Mouse (Mus musculus) gastrocnemius, postnatal 4 days (tissue): Measurements from ENCODE around the gene Kcnip4. TPM values are rescaled to one million over a fixed set of nuclear protein-coding genes. Genes with fewer than 3 reads are reported as not detected.
A peak's percentile ranks its signal among the peaks of the same experiment; 100 is the strongest.

Experiments
- DNase-seq, 2 experiments: peaks; one replicate each; pipeline ENCODE4 v3.0.0; 2021 to 2022; ENCODE audit warnings: low spot score in 2 of 2, mixed read lengths in 2 of 2
- total RNA-seq, 2 experiments: library from RNA; stranded (reverse); gene quantifications; 2 replicates each; pipeline ENCODE4 v1.2.3; 2021

The Kcnip4 gene
- total RNA-seq, 2 experiments from 2014 or later, result 0.65 to 0.74 TPM

GRCm38 (mm10) chr5:48606916-48607315 is 917.8 kb downstream of the Kcnip4 start:
- DNase-seq, result no peak

- no peak for DNase-seq
These were observed 918.4 kb downstream of the Kcnip4 start for GRCm38 (mm10) chr5:48606281-48606680.

DNA sequence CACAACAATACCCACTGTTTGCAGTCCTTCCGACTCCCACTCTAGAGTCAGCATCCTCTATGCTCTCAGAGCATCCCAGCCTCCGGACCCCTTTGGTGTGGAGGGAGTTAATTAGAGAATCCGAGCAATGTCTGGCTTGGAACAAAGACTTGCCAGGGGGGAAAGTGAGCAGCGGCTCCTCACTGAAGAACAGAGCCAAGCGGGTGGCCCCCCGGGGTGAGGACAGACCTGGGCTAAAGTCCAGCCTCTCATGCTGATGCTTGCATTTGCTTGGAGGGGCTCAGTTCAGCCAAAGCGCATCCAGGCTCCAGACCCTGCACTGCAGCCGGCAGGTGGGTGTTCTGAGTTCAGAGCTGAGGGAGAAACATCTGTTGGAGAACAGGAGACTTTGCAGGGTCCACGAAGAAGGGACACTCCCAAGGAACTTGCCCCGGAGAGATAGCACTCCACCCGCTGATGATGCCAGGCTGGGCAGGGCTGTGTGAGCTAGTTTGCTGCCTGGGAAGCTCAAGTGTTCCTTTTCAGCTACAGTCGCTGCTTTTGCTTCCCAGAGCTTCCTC is 925.1 kb downstream of the Kcnip4 start:
- DNase-seq, result peak in 1 of 2 experiments; percentile 12

- no peak for DNase-seq
These were observed 936.7 kb downstream of the Kcnip4 start for GRCm38 (mm10) chr5:48588014-48588413.

- no peak for DNase-seq
These were observed 941.3 kb downstream of the Kcnip4 start for GRCm38 (mm10) chr5:48583431-48583830.

DNA sequence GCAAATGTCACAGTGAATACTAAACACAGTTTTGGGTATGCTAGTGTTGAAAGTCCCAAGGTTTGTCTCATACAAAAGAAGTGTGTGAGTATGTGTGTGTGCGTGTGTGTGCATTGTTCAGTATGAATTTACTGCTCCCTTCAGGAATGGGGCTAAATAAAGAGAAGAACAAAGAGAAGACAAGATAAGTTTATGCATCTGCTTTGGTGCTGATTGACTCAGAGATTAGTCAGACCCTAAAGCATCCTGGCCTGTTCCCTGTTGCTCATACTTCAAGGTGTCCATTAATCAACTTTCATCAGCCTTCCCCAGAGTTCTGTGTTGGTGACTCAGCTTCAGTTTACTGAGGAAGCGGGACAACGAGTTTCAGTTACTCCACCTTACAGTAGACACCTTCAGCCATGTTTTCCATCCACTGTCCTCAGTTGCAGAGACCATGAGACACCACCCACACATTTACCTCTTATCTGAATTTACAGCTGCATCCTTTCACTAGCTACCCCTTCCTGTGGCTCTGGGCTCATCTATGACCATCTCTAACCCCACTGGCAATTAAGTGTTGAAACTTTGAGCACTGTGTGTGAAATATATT is 960.6 kb downstream of the Kcnip4 start:
- DNase-seq, result no peak

DNA sequence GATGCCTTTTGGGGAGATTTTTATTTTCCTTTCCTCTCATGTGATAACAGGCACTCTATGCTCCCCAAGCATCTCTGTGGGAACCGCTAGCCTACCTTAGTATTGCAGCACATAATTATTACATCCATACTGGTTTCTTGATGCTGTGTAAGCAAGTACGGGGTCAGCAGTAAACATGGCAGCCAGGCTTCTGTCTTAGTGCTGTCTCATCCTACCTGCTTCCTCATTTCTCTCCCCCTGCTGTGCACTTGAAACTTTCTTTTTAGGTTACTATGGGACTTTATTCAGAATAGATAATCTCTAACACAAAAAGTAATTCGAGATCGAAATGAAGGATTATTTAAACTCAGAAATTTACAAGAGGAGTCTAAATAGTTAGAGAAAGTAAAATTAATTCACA is 973.0 kb downstream of the Kcnip4 start:
- DNase-seq, result no peak

DNA sequence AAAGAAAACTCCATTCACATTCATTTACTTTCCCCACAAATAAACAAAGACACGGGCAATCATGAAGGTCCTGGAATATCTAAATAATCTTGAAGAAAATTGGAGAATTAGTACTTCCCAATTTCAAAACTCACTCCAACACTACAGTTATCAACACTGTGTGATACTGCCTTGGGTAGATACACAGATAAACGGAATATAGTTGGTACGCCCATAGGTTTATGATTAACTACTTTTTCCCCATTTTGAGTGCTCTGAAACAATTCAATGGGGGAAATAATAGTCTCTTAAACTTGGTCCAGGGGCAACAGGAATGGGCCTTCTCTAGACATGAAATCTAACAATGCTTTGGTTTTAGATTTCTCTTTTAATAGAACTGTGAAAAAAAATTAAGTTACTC is 978.9 kb downstream of the Kcnip4 start:
- no peak for DNase-seq

DNA sequence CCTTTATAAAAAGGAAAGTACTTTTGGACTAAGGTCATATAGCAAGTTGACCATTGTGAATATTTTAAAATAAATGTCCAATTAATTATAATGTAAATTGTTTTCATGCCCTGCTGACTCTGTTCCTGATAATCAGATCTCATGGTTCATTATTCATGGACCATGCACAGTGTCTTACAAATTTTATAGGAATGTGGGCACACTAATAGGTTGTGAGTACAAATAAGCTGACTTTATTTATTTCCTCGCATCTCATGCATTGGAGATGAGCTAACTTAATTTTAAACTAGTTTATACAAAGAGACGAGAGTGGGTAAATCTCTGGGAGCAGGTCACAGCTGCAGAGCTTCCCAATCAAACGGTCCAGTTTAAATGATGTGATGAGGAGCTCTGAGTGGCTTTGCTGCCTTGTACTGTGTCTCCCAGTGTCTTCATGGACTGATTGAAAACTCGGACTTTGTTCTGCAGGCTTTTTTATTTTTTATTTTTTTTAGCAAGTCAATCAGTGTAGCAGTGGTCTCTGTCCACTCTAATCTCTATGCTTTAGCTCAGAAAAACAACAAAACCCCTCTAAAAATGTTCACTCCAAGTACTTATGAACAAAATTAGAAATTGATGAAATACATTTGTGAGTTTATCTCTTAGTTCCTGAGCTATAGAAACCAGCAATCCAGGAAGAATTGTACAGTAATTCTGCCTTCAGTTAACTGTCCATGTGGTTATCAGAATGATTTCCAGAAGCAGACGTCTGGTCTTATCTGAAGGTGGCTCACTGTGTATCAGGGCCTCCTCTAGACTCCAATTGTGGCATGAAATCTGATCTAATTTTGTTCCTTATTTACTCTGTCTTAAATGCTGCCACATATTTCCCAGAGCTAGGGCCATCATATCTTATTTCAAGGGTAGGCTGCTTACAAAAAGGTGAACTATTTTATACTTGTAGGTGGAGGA is 979.6 kb downstream of the Kcnip4 start:
- DNase-seq, result no peak

DNA sequence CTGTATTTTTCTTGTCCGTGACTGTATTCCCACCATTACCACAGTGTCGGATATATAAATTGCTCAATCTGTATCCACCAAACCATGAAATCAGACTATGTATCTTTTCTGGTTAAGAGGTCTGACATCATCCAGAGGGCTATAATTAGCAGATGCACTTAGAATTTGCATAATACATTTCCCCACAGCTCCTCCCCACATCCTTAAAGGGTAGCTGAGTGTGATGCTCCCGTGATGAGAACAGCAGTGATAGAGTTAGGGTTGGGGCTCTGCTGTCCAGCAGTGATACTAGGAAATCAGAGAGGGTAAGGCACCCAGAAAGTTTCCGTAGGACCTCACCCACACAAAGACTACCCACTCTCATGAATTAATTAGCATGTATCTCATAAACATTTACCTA is 1006.7 kb downstream of the Kcnip4 start:
- DNase-seq, result no peak

DNA sequence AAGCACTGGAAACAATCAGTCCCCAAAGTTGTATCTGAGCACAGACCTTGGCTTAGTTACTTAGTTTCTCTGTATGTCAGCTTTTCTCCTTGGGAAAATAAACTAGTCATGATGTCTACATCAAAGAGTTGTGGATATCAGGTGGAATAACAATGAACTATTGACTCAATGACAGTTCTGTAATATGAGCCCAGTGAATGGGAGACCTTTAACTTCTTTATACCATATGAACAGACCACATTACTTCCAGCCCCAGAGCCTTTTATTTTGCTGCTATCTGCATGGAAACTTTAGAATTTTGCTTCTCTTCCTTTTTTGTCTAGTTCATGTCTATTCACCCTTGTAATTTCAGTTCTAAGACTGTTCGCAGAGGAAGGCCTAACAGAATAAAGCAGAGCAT is 1011.4 kb downstream of the Kcnip4 start:
- DNase-seq, result no peak

DNA sequence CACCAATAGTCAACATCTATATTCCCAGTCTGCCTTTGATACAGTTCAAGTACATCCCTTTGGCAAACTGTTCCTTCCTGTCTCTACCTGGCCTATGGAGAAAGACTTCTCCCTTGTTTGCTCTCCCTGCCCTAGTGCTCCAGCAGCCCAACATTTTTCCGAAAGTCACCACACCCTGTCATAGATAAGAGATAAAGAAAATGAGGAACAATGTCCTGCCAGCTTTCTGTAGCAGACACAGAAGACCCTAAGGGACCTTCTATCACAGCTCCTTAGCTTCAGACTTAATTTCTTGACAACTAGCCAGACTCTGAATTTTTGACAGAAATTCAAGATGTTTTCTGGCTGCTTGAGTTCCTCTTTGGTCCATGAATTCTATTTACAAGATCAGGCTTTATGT is 1013.4 kb downstream of the Kcnip4 start:
- no peak for DNase-seq

DNA sequence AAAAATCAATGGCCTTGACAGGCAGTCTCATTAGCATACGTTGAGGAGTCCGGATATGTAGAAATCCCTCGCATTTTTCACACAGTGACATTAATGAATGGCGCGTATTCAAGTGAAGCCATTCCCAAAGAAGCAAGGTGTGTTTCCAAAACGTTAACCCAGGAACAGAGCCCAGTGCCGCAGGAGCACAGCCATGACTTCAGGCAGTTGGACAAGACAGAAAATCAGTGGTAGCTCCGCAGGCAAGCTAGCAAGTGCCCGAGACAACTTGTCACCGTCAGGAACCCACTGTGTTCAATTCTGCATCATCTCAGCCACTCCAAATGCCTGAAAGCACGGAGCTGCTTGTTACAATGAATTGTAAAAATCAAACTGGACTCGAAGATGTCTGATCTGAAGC is 1014.5 kb downstream of the Kcnip4 start:
- no peak for DNase-seq

DNA sequence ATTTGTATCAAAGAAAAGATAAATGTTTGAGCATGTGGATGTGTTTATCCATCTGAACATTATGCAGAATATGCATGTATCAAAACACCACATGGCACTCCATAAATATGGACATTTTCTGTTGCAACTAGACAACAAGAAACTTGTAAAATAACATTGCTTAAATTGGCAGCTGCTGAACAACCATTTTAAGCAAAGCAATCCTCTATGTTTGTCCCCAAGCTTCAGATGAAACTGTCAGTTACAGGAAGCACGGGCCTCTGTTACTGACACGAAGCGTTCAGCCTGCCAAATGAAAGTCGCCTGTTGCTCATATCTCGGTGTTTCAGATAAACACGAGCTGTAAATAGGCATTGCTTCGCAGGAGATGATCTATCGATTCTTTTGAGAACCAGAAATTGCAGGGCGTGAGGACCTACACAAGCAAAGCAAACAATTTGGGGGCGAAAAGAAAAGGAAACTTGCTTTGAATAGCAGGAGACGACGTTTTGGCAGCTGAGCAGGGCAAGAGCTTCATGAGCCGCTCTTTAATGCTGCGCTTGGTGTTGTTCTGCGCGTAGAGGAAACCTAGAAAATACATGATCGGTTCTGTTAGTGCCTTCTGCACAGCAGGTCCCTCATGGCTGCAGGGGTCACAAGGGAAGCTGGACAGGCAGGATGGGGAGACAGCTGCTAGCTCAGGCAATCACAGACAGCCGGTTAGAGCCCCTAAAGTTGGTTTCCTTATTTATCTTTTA is 1015.3 kb downstream of the Kcnip4 start:
- DNase-seq, result no peak

DNA sequence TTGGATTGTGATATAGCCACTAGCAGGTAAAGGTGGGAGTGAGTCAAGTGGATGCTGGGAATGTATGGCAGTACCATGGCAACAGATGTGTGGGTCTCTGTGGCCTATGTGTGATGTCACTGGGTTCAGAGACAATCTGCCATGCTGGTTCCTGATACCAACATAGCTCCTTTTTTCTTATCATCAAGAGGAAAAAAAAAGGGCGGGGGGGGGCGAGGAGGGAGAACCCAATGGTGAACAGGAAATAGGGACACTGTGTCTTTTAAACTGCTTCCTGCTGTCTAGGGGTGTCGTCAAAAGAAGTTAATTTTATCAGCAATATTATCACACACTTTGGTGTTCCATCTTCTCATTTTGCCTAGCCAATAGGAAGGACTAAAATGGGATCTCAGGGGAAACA is 1021.6 kb downstream of the Kcnip4 start:
- DNase-seq, result no peak

GRCm38 (mm10) chr5:48502442-48502841 is 1022.3 kb downstream of the Kcnip4 start:
- no peak for DNase-seq

DNA sequence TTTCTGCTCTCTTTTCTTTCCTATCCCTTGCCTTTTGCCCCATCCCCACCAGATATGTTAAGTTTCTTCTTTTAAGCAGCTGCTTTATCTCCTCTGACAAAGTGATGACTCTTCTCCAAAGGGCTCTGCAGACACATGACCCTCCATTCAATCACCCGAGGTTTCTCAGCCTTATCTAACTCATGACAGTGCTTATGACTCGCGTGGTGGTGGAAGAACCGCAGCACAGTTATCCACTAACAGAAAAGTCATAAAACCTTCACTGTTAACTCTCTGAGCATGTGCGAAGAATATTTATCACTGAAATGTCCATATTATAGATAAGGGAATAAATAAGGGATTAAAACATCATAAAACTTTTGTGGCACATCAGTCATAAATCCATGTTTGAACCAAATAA is 1024.5 kb downstream of the Kcnip4 start:
- DNase-seq, result no peak

DNA sequence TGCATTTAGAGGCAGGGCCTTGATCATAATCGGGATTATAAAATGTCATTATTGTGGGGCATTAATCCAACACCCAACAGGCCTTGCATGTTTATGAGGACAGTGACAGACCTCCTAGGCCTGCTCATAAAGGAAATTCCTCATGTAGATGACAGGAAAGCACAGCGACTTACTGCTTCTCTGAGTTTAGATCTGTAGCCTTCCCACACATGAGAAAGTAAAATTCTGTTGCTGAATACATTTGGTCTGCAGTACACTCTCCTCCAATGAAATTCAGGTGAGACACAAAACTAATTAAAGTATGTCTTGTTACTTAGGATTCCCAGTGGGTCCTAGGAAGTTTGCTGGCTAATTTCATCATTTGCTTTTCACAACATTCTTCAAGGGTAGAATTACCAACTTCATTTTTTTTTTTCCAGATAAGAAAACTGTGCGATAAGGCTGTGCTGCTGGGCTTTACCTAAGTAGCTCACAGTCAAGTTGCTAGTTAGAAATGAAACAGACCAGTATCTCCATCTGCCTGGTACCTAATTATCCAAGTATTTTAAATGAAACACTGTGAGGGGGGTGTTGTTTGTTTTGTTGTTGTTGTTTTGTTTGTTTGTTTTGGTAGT is 1033.7 kb downstream of the Kcnip4 start:
- no peak for DNase-seq

DNA sequence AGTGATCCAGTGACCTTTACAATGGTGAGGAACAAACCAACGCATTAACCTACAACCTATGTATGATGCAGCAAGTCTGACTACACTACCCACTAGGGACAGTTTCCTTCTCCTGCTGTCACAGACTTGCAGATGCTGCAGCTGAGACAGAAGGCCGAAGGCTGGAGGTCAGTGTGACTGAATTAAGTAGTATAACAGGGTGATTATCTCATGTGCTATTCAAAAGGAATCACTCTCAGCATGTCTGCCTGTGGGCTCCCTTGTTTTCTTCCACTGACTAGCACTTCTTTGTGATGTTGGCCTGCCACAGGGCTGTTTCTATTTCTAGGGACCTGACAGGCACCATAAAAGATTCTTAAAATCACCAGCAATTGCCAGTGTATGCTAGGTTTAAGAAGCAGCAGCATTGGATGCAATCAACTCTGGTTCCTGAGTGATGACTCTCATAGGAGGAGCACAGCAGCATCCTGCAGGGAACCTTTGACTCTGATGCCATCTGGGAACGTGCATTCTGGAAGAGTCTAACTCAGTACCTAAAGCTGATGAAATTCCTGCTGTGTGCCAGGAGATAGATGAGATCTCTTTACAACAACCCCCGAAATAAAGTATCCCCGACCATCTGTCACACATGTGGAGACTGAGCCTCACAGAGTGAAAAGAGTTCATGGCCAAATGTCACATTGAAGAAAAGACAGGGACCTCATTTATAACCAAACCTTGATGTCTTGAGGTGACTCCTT is 1035.0 kb downstream of the Kcnip4 start:
- DNase-seq, result no peak

GRCm38 (mm10) chr5:48483112-48483511 is 1041.6 kb downstream of the Kcnip4 start:
- DNase-seq, result no peak

DNA sequence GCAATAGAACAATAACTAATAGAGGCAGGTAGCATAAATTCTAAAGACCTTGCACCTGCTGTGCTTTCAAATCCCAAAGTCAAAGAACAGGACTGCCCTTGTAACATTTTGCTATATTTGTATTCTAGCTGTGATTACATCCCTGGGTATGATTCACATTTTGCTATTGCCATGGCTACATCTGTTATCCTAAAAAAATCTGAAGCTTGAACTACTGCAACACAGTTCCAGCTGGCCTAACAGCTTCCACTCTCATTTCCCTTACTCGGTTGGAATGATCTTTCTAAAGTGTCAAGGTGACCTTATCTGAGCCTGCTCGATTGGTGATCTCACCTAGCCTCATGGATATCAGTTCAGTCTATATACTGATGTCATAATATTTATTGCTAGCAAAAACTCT is 1064.5 kb downstream of the Kcnip4 start:
- DNase-seq, result no peak
